26 mouse cellular contexts compared by ENCODE assay signal in genomic region chr3:58686206-58686921, GRCm38 (mm10). TPM values are rescaled to one million over a fixed set of nuclear protein-coding genes. Genes with fewer than 3 reads are reported as not detected.
A peak's percentile ranks its signal among the peaks of the same experiment; 100 is the strongest.
DNase-seq lines count a peak whose midpoint lies in the region; ATAC-seq lines count a peak whose summit lies in the region.
"Had no signal": no experiment of that assay in that cellular context is flagged by ENCODE, and none has a peak within 500 bp of the region (broad histone marks: within the 10 kb centered on the region; RNA-seq: fewer than 3 reads in every experiment).

No protein-coding gene starts in this region.

- peak overlapping the region; percentile 58 for H3K27ac ChIP-seq in liver, embryonic 13.5 days
- H3K27ac ChIP-seq in liver, embryonic 12.5 days, result no peak overlapping the region
- H3K27ac ChIP-seq: embryonic facial prominence, embryonic 10.5 days; heart, embryonic 10.5 days; hindbrain, embryonic 15.5 days; kidney, postnatal 0 days; midbrain, embryonic 10.5 days; neural tube, embryonic 15.5 days had no signal

- no peak overlapping the region for H3K4me3 ChIP-seq in liver, embryonic 13.5 days (replicated peaks)
- H3K4me3 ChIP-seq in liver, embryonic 12.5 days, result no peak overlapping the region
- H3K4me3 ChIP-seq: embryonic facial prominence, embryonic 10.5 days; heart, embryonic 10.5 days; hindbrain, embryonic 15.5 days; midbrain, embryonic 10.5 days; neural tube, embryonic 15.5 days had no signal

- no peaks in the 10 kb centered on the region for H3K36me3 ChIP-seq in liver, embryonic 13.5 days
- 0 out of 2 replicates have a peak, but pooled peaks cover 3% of the 10 kb centered on the region for H3K36me3 ChIP-seq in liver, embryonic 12.5 days
- H3K36me3 ChIP-seq: embryonic facial prominence, embryonic 10.5 days; heart, embryonic 10.5 days; hindbrain, embryonic 15.5 days; midbrain, embryonic 10.5 days; neural tube, embryonic 15.5 days had no signal

- 74% methylated on average over 7 of the region's 7 CpGs for WGBS in liver, embryonic 13.5 days (ENCODE audit: insufficient replicate concordance)
- WGBS in liver, embryonic 12.5 days (ENCODE audit: insufficient replicate concordance), result 68% methylated on average over 7 of the region's 7 CpGs

- peak overlapping the region; percentile 30 for H3K4me2 ChIP-seq in liver, embryonic 13.5 days
- no peak overlapping the region for H3K4me2 ChIP-seq in liver, embryonic 12.5 days
- H3K4me2 ChIP-seq: hindbrain, embryonic 15.5 days; neural tube, embryonic 15.5 days had no signal

- no peak overlapping the region for H3K9ac ChIP-seq in liver, embryonic 13.5 days
- H3K9ac ChIP-seq in liver, embryonic 12.5 days, result no peak overlapping the region
- H3K9ac ChIP-seq: hindbrain, embryonic 15.5 days; neural tube, embryonic 15.5 days had no signal

- DNase-seq in heart, adult 11 months, result peak; percentile 64
- no peak for DNase-seq in heart, adult 18-20 months
- no peak for DNase-seq in liver, embryonic 13.5 days
- DNase-seq in brain, adult 2 months (ENCODE audit: low read depth, low spot score), result peak; percentile 28
- no peak for DNase-seq in frontal cortex, postnatal 25 days (ENCODE audit: low spot score in 2 of 2)
- no peak for DNase-seq in ovary, postnatal 36 days (ENCODE audit: low spot score)
- DNase-seq: adrenal gland, adult 8-10 months; B cell, adult 2 months; cerebellum, adult 9-11 months; heart, postnatal 4 days; left cerebral cortex, postnatal 4 days; lung, adult 18-20 months; lung, postnatal 10 days had no signal

- peaks cover 9% of the 10 kb centered on the region for H3K27me3 ChIP-seq in liver, embryonic 13.5 days
- H3K27me3 ChIP-seq in liver, embryonic 12.5 days (replicated peaks), result peaks cover 8% of the 10 kb centered on the region
- H3K27me3 ChIP-seq: hindbrain, embryonic 15.5 days; neural tube, embryonic 15.5 days had no signal

- H3K4me1 ChIP-seq in liver, embryonic 13.5 days (replicated peaks), result peaks cover 16% of the 10 kb centered on the region
- H3K4me1 ChIP-seq in liver, embryonic 12.5 days, result peaks cover 19% of the 10 kb centered on the region

- ATAC-seq in liver, embryonic 13.5 days (ENCODE audit: low read depth), result 0 out of 2 replicates have a peak, but pooled peaks have one; percentile 22
- no peak for ATAC-seq in liver, embryonic 12.5 days
- ATAC-seq: activated CD4-positive, CD25-positive, alpha-beta regulatory T cell, adult 4 months; forebrain, embryonic 16.5 days; intestine, embryonic 16.5 days; midbrain, embryonic 16.5 days had no signal

- H3K9me3 ChIP-seq in liver, embryonic 13.5 days (replicated peaks), result no peaks in the 10 kb centered on the region
- no peaks in the 10 kb centered on the region for H3K9me3 ChIP-seq in liver, embryonic 12.5 days (replicated peaks)
- H3K9me3 ChIP-seq: embryonic facial prominence, embryonic 10.5 days; heart, embryonic 10.5 days; hindbrain, embryonic 15.5 days; midbrain, embryonic 10.5 days; neural tube, embryonic 15.5 days had no signal

RNA-seq across cellular contexts. Expression of gene Siah2, which starts 5.8 kb away (rescaled TPM):
- total RNA-seq in heart, adult 18-20 months (2021), result 10 to 100 TPM; 11.8 to 12.5 TPM
- polyA plus RNA-seq in liver, embryonic 13.5 days (2015; fragmentation: Nextera tagmentation; extraction: Ambion mirVana), result 2.4 and 2.5 TPM in 2 replicates
- polyA plus RNA-seq in liver, embryonic 12.5 days (2016; fragmentation: Nextera tagmentation; extraction: Ambion mirVana), result 5.6 TPM in 2 replicates

RNA-seq across cellular contexts. Expression of gene Erich6, which starts 49.4 kb away (rescaled TPM):
- total RNA-seq in heart, adult 18-20 months (2021), result not detected
- polyA plus RNA-seq in liver, embryonic 13.5 days (2015; fragmentation: Nextera tagmentation; extraction: Ambion mirVana), result not detected in 2 replicates
- not detected in 2 replicates for polyA plus RNA-seq in liver, embryonic 12.5 days (2016; fragmentation: Nextera tagmentation; extraction: Ambion mirVana)
- total RNA-seq: MEL had no signal
- polyA plus RNA-seq: activated CD4-positive, CD25-positive, alpha-beta regulatory T cell, adult 4 months; embryonic facial prominence, embryonic 10.5 days; forebrain, embryonic 16.5 days; intestine, embryonic 16.5 days; kidney, postnatal 0 days; neural tube, embryonic 15.5 days; thymus, postnatal 0 days had no signal

Comparison
In these comparisons a context has a peak if more than half of its experiments do, and no peak if none do; other contexts are left out.
1. DNase-seq: peak in heart, adult 11 months (single experiment) and brain, adult 2 months (single experiment); none in heart, adult 18-20 months (0 of 2), liver, embryonic 13.5 days (single experiment), frontal cortex, postnatal 25 days (0 of 2) and ovary, postnatal 36 days (single experiment).